Mouse (Mus musculus): ENCODE measurements at regions not wholly inside any gene's neighbourhood (a gene's known extent, or its start where the extent isn't known, plus 50 kb on each side); places are given as distances from the start of the nearest gene placed in this dataset.
A peak's percentile ranks its signal among the peaks of the same experiment; 100 is the strongest.

GRCm38 (mm10) chr2:56083226-56083625 is 647.5 kb downstream of the Kcnj3 start:
- DNase-seq: no peak

GRCm38 (mm10) chr2:56109531-56109930 is 673.8 kb downstream of the Kcnj3 start:
- DNase-seq: peak; percentile 4

GRCm38 (mm10) chr2:56109975-56110374 is 674.2 kb downstream of the Kcnj3 start:
- no peak for DNase-seq

GRCm38 (mm10) chr2:56114469-56114868 is 678.7 kb downstream of the Kcnj3 start:
- DNase-seq: peak; percentile 44

GRCm38 (mm10) chr2:56119368-56119767 is 683.6 kb downstream of the Kcnj3 start:
- DNase-seq: peak; percentile 48

GRCm38 (mm10) chr2:56147107-56147615 is 711.4 kb downstream of the Kcnj3 start:
- DNase-seq: no peak

- no peak for DNase-seq
These were observed 760.7 kb downstream of the Kcnj3 start for GRCm38 (mm10) chr2:56196449-56196848.

- no peak for DNase-seq
These were observed 791.7 kb downstream of the Kcnj3 start for GRCm38 (mm10) chr2:56227476-56227875.

- no peak for DNase-seq
These were observed 797.3 kb downstream of the Kcnj3 start for GRCm38 (mm10) chr2:56233042-56233441.

- DNase-seq: no peak
These were observed 821.5 kb downstream of the Kcnj3 start for GRCm38 (mm10) chr2:56257044-56257954.

GRCm38 (mm10) chr2:56304920-56305319 is 818.9 kb downstream of the Nr4a2 start:
- no peak for DNase-seq

- no peak for DNase-seq
These were observed 802.1 kb downstream of the Nr4a2 start for GRCm38 (mm10) chr2:56321692-56322091.

GRCm38 (mm10) chr2:56322508-56322907 is 801.3 kb downstream of the Nr4a2 start:
- DNase-seq: no peak

- DNase-seq: no peak
These were observed 787.8 kb downstream of the Nr4a2 start for GRCm38 (mm10) chr2:56335974-56336373.

GRCm38 (mm10) chr2:56364065-56364464 is 759.7 kb downstream of the Nr4a2 start:
- no peak for DNase-seq

Data from kidney, adult 9 months (tissue).